Mouse (Mus musculus): Measurements from ENCODE around the gene Olfr1427.
"Not testable (repeated sequence)": the region's sequence is repeated elsewhere in the genome, so short reads cannot be mapped to it uniquely, and the experiment has no call there.

Gene Olfr1427

GRCm38 (mm10) chr19:12103234-12103633 lies at the start of gene Olfr1427:
Gene Olfr1427 (minus strand): TSS chr19:12103334.
- no peak for DNase-seq (ENCODE audit: extremely low read depth, low read depth, low spot score)

- no peak for DNase-seq (ENCODE audit: extremely low read depth, low read depth, low spot score)
Observed at GRCm38 (mm10) chr19:12145452-12145851, 42.3 kb upstream of the Olfr1427 start.

GRCm38 (mm10) chr19:12143356-12143755 lies 40.2 kb upstream of the Olfr1427 start:
- no peak for DNase-seq (ENCODE audit: extremely low read depth, low read depth, low spot score)

GRCm38 (mm10) chr19:12134289-12134688 lies 31.2 kb upstream of the Olfr1427 start:
- no peak for DNase-seq (ENCODE audit: extremely low read depth, low read depth, low spot score)

GRCm38 (mm10) chr19:12123103-12123502 lies 20.0 kb upstream of the Olfr1427 start, which contains the start of gene Olfr76:
Gene Olfr76 (minus strand): TSS chr19:12123203.
- no peak for DNase-seq (ENCODE audit: extremely low read depth, low read depth, low spot score)

- no peak for DNase-seq (ENCODE audit: extremely low read depth, low read depth, low spot score)
Observed at GRCm38 (mm10) chr19:12116464-12116863, 13.3 kb upstream of the Olfr1427 start.

- no peak for DNase-seq (ENCODE audit: extremely low read depth, low read depth, low spot score)
Observed at GRCm38 (mm10) chr19:12115797-12116196, 12.7 kb upstream of the Olfr1427 start, which contains the start of gene Olfr1428. Gene Olfr1428 (minus strand): TSS chr19:12115897.

DNA sequence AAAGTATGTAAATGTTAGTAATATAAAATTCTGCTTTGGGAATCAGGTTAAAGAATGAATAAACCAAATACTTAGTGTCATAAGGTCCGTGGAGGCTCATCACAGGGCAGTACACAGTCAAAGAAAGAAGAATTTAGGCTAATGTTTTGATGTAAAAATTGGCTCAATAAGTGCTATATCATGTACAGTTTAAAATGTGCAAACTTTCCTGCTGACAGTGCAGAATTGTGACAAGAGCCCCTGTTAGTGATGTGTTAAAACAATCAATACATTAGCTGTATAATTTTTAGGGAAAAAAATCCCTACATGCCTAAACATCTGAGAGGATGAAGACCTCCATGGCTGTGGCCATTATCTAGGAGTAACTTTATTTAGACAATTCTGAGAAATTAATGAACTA lies 10.7 kb upstream of the Olfr1427 start:
- no peak for DNase-seq (ENCODE audit: extremely low read depth, low read depth, low spot score)

DNA sequence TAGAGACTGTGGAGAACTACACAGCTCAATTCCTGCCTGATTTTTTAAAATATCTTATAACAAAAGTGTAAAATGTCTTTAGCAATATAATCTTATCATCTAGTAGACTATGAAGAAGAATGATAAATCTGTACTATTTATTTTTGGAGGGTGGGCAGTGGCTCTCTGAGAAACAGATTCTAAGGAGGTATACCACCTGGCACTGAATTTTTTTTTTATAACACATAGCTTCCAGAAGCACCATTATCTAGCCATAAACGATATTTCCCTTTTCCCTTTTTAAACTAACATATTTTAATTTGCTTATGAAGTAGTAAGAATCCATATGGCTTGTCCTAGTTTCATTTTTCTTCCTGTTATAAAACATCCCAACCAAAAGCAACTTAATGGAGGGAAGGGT lies 1.4 kb upstream of the Olfr1427 start:
- DNase-seq (ENCODE audit: extremely low read depth, low read depth, low spot score) = no peak

DNA sequence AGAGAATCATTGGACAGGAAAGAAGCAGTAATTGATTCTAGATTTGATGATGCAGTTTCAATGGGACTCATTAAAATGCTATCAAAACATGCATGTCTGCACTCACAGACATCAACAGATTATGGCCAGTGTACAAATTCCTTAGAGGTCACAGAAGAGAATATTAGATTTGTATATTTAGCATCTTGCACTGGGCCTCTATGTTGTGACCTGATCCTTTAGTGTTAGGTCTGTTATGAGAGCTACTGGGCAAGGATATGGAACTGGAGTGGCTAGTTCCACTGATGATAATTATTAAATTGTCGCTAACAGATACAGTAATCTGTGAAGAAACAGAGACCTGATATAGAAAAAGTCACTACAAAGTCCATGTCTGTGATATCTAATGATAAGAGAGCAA lies 11.2 kb downstream of the Olfr1427 start, which contains the start of gene Olfr1426:
Gene Olfr1426, minus strand, starts transcription at position 101 of the 400 bp plus-strand sequence.
- DNase-seq (ENCODE audit: extremely low read depth, low read depth, low spot score) = no peak

- DNase-seq (ENCODE audit: extremely low read depth, low read depth, low spot score) = not testable (repeated sequence)
Observed at GRCm38 (mm10) chr19:12077631-12078030, 25.5 kb downstream of the Olfr1427 start, which contains the start of gene Olfr1425. Gene Olfr1425 (minus strand): TSS chr19:12077731.

DNA sequence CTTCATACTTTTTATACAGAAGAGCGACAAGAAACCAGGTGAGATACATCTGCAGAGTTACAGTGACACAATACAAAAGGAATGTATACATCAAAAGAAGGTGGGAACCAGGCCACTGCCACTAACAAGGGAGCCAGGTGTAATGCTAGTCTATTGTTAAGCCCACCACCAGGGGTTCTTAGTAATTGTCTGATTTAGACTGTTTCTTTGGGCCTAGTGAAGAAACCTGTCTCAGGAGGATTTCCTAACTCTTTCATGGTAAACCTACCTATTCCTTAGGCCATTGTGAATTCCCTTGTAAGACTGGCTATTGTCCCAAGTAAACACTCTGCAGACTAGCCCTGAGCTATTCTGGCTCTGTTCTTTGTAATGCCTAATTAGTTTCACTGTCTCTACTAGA lies 33.6 kb downstream of the Olfr1427 start:
- not testable (repeated sequence) for DNase-seq (ENCODE audit: extremely low read depth, low read depth, low spot score)

DNA sequence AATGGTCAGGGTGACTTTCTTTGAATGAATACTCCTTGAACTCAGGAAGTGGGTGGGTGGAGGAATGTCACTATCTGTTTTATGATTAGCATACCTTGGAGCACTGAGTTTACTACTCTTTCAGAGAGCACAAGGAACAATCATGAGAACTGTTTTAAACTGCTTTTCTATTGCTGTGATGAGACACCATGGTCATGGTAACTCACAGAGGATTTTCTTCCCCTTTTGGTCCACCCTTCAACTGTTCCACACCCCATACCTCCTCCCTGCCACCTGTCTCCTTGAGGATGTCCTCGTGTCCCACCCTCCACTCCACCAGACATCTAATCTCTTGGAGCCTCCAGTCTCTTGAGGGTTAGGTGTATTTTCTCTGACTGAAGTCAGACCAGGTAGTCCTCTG lies 35.3 kb downstream of the Olfr1427 start:
- DNase-seq (ENCODE audit: extremely low read depth, low read depth, low spot score) = not testable (repeated sequence)

- not testable (repeated sequence) for DNase-seq (ENCODE audit: extremely low read depth, low read depth, low spot score)
Observed at GRCm38 (mm10) chr19:12062582-12062981, 40.6 kb downstream of the Olfr1427 start, which contains the start of gene Olfr1424. Gene Olfr1424 (minus strand): TSS chr19:12062682.

Data from fat pad, adult 2 months (tissue).